Mouse (Mus musculus) intestine, embryonic 16.5 days (tissue): Measurements from ENCODE around the gene Noa1. TPM values are rescaled to one million over a fixed set of nuclear protein-coding genes. Genes with fewer than 3 reads are reported as not detected.

Experiments used
- ATAC-seq: fragments of 200-750 bp; cut with Nextera tagmentation; 2 replicates; pipeline ENCODE4 v1.8.0; 2017; ENCODE audit warnings: moderate TSS enrichment, moderate library complexity
- H3K27ac ChIP-seq: fragments of 300-500 bp; sonication (generic); 2 replicates; pipeline ENCODE4 v1.5.1; 2014; ENCODE audit warnings: mild to moderate bottlenecking, low read length
- H3K27me3 ChIP-seq: fragments of 300-500 bp; sonication (generic); replicated peaks from 2 replicates; pipeline ENCODE4 v1.6.1; 2014; ENCODE audit warnings: low read length, control low read depth, mixed read lengths; ENCODE audit not compliant: control insufficient read depth, insufficient read depth
- H3K36me3 ChIP-seq: fragments of 300-500 bp; sonication (generic); 2 replicates; pipeline ENCODE4 v1.6.1; 2014; ENCODE audit warnings: low read length, control low read depth; ENCODE audit not compliant: control insufficient read depth, insufficient read depth
- H3K4me1 ChIP-seq: fragments of 300-500 bp; sonication (generic); 2 replicates; pipeline ENCODE4 v1.6.1; 2014; ENCODE audit warnings: low read length, control low read depth, mixed read lengths; ENCODE audit not compliant: control insufficient read depth, insufficient read depth
- H3K4me2 ChIP-seq: fragments of 300-500 bp; sonication (generic); 2 replicates; pipeline ENCODE4 v1.6.1; 2014; ENCODE audit warnings: low read depth, low read length, control low read depth
- H3K4me3 ChIP-seq: fragments of 300-500 bp; sonication (generic); 2 replicates; pipeline ENCODE4 v1.5.1; 2014; ENCODE audit warnings: mild to moderate bottlenecking, low read length
- H3K9ac ChIP-seq: fragments of 300-500 bp; sonication (generic); 2 replicates; pipeline ENCODE4 v1.6.1; 2014; ENCODE audit warnings: low read depth, low read length
- H3K9me3 ChIP-seq: fragments of 300-500 bp; sonication (generic); 2 replicates; pipeline ENCODE4 v1.6.1; 2016; ENCODE audit warnings: low read length, control low read depth; ENCODE audit not compliant: control insufficient read depth
- WGBS: fragments of 180-500 bp; shearing (Covaris S2); extraction: QIAGEN DNeasy Blood & Tissue Kit; methylation state at CpG from one replicate; pipeline ENCODE4 v1.1.7; 2014; 5-methylcytosine and 5-hydroxymethylcytosine counted together
- polyA plus RNA-seq: library from polyadenylated mRNA; unstranded; fragments of >200 nt; fragmentation: Nextera tagmentation; extraction: Ambion mirVana; gene quantifications from 2 replicates; pipeline ENCODE4 v1.2.1, GENCODE M21; 2015

The Noa1 gene
- polyA plus RNA-seq, 1 experiment from 2014 or later: 30.9 TPM

DNA sequence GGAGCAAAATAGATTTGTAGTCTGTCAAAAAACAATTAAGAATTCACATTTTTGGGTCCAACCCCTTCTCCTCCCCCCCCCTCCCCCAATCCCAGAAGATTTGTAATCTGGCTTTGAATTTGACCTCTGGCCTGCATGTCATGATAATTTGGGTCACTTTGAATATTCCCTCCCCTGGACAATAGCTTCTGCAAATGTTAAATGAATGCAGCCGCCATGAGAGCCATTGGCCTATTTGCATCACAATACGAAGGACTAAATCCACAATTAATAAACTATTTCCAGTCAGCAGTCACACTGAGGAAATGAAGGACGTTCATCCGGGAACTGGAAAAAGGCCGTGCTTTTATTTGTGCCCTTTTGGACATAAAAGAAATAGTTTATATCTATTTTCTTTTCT is 47.8 kb downstream of the Noa1 start:
- Histone ChIP-seq H3K4me3 (no peak overlapping the region), H3K4me1 (no peaks in the 10 kb centered on the region), H3K4me2 (no peak overlapping the region), H3K27ac (no peak overlapping the region), H3K9me3 (no peaks in the 10 kb centered on the region), H3K36me3 (no peaks in the 10 kb centered on the region), H3K27me3 (no peaks in the 10 kb centered on the region), H3K9ac (no peak overlapping the region)
- ATAC-seq: no peak
- 81% methylated on average over 5 of the region's 5 CpGs for WGBS

DNA sequence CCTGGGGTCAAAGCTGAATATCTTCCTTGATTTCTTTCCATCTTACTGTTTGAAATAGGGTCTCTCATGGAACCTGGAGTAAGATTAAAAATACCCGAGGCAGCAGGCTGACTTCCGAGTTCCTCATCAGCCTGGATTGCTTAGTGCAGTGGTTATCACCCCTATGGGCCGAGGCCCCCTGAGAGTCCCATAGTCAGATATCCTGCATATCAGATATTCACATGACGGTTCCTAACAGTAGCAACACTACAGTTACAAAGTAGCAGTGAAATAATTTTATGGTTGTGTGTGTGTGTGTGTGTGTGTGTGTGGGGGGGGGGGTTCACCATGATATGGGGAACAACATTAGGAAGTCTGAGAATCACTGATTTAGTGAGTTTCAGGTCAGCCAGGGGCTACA is 48.7 kb downstream of the Noa1 start:
- no peak for ATAC-seq
- 93% methylated on average over 4 of the region's 4 CpGs for WGBS
- no peaks in the 10 kb centered on the region for H3K36me3 ChIP-seq
- H3K27ac ChIP-seq: no peak overlapping the region
- no peak overlapping the region for H3K4me2 ChIP-seq
- no peaks in the 10 kb centered on the region for H3K4me1 ChIP-seq
- no peak overlapping the region for H3K4me3 ChIP-seq
- no peaks in the 10 kb centered on the region for H3K27me3 ChIP-seq
- H3K9me3 ChIP-seq: no peaks in the 10 kb centered on the region
- no peak overlapping the region for H3K9ac ChIP-seq

DNA sequence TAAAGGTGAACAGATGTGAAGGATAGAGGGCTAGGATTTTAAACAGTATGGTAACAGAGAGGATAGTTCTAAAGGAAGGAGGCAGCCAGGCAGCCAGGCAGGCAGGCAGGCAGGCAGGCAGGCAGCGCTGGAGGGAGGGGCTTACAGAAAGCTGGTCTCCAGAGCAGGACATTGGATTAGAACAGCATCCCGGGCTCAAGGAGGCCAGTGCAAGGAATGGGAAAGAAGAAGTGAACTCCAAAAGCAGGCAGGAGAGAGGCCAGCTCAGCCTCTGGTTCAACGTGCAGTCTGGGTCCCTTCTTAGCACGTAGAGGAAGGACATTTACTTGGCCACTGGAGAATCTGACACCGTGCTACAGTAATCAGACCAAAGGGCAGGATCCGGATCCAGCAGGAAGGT is 49.7 kb downstream of the Noa1 start:
- H3K27ac ChIP-seq: no peak overlapping the region
- no peak overlapping the region for H3K9ac ChIP-seq
- no peak overlapping the region for H3K4me2 ChIP-seq
- H3K9me3 ChIP-seq: no peaks in the 10 kb centered on the region
- H3K36me3 ChIP-seq: no peaks in the 10 kb centered on the region
- H3K4me1 ChIP-seq: no peaks in the 10 kb centered on the region
- 45% methylated on average over 6 of the region's 6 CpGs for WGBS
- no peaks in the 10 kb centered on the region for H3K27me3 ChIP-seq
- H3K4me3 ChIP-seq: no peak overlapping the region
- no peak for ATAC-seq

DNA sequence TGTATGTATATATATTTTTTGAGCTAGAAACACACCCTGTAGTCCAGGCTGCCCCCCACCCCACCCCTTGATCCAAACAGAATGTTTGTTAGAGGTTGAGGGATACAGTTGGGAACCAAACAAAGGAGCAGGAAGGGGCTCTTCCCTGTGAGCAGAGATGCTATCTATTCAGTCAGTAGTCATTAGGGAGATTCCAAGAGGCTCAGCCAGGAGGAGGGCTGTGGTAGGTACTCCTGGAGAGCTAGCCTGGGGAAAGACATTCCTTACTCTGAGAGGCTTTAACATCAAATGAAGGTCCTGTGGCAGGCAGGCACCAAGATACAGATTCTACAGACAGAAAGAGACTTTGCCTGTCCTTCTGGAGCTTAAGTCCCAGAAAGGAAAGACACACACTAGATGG is 50.6 kb downstream of the Noa1 start:
- no peak for ATAC-seq
- Histone ChIP-seq H3K36me3 (no peaks in the 10 kb centered on the region), H3K27ac (no peak overlapping the region), H3K27me3 (no peaks in the 10 kb centered on the region), H3K4me2 (no peak overlapping the region), H3K9ac (no peak overlapping the region), H3K4me3 (no peak overlapping the region), H3K9me3 (no peaks in the 10 kb centered on the region), H3K4me1 (no peaks in the 10 kb centered on the region; the same call in 1 of the 2 replicates)

DNA sequence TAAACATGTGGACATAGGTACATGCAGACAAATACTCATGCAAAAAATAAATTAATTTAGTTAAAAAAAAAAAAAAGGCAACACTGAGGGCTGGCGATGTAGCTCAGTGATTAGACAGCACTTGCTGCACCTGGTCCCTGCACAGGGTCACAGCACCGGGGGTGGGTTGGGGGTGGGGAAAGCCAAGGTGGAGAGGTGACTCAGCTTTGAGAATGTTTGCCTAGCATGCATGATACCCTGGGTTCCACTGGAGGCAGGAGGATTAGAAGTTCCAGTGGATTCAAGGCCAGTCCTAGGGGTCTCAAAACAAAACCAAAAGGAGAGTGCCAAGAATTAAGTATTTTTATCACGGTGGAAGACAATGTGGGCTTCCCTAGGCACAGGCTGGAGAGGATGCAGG is 52.3 kb downstream of the Noa1 start:
- H3K27ac ChIP-seq: no peak overlapping the region
- WGBS: 72% methylated on average over 3 of the region's 3 CpGs
- no peak for ATAC-seq
- H3K9me3 ChIP-seq: no peaks in the 10 kb centered on the region
- H3K36me3 ChIP-seq: no peaks in the 10 kb centered on the region
- no peak overlapping the region for H3K4me2 ChIP-seq
- no peaks in the 10 kb centered on the region; the same call in 1 of the 2 replicates for H3K4me1 ChIP-seq
- H3K4me3 ChIP-seq: no peak overlapping the region
- H3K9ac ChIP-seq: no peak overlapping the region
- H3K27me3 ChIP-seq: no peaks in the 10 kb centered on the region

DNA sequence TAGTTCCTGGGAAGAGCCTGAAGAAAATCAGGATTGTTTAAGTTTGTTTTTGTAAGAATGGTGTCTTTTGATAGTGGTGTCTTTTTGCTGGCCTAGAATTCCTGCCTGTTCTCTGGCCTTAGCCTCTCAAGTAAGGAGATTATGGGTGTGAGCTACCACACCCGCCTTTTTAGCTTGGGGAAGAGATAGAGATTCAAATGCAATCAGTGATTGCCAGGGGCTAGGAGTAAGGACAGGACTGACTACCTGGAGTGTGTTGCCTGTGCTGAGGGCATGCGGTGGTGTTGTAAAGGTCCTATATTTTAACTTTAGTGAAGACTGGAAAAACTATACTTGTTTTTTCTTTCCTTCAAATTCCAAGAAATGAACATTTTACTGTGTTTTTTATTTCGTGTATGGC is 55.5 kb downstream of the Noa1 start:
- WGBS: 70% methylated on average over 3 of the region's 3 CpGs
- Histone ChIP-seq H3K27me3 (no peaks in the 10 kb centered on the region), H3K9ac (no peak overlapping the region), H3K4me1 (no peaks in the 10 kb centered on the region; the same call in 1 of the 2 replicates), H3K4me3 (no peak overlapping the region), H3K36me3 (no peaks in the 10 kb centered on the region), H3K9me3 (no peaks in the 10 kb centered on the region), H3K27ac (no peak overlapping the region), H3K4me2 (no peak overlapping the region)
- ATAC-seq: no peak

DNA sequence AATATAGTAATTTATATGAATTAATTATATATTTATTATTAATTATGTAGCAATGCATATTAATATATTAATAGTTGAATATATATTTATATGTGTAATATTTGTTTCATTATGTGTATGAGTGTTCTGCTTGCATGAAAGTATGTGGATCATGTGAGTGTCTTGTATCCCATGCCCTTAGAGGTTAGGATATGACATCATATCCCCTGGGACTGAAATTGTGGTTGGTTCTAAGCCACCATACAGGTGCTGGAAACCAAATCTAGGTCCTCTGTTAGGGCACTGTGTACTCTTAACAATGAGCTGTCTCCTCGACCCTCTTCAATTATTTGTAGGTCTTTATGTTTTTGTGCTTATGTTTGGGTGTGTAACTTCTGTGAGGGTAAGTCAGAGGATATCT is 56.7 kb downstream of the Noa1 start:
- Histone ChIP-seq H3K27ac (no peak overlapping the region), H3K9me3 (no peaks in the 10 kb centered on the region), H3K4me3 (no peak overlapping the region), H3K36me3 (no peaks in the 10 kb centered on the region), H3K4me1 (no peaks in the 10 kb centered on the region; the same call in 1 of the 2 replicates), H3K27me3 (no peaks in the 10 kb centered on the region), H3K4me2 (no peak overlapping the region), H3K9ac (no peak overlapping the region)
- WGBS: 88% methylated on average over 1 of the region's 1 CpGs
- ATAC-seq: no peak

DNA sequence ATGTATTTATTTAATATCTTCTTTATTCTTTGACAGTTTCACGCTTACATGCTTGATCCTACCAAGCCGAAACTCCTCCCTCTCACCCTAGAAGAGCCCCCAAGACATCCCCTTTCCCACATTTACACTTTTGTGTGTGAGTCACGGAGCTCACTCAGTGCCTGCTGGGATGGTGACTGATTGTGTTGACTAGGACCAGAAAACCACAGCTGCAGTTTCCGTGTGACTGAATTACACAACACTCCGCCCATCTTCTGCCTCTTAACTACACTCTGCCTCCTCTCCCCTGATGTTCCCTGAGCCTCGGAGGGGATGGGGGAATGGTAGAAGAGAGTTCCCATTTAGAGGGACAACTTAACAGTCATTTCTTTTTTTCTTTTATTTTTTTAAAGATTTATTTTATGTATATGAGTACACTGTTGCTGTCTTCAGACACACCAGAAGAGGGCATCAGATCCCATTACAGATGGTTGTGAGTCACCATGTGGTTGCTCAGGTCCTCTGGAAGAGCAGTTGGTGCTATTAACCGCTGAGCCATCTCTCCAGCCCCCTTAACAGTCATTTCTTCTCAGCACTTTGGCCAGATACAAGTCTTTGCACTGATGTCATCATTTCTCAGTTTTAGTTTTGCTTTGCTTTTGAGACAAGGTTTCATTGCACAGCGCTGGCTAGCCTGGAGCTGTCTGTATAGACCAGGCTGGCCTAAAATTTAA is 57.6 kb downstream of the Noa1 start:
- Histone ChIP-seq H3K27me3 (no peaks in the 10 kb centered on the region), H3K36me3 (no peaks in the 10 kb centered on the region), H3K9ac (no peak overlapping the region), H3K4me1 (no peaks in the 10 kb centered on the region; the same call in 1 of the 2 replicates), H3K4me2 (no peak overlapping the region), H3K27ac (no peak overlapping the region), H3K4me3 (no peak overlapping the region), H3K9me3 (no peaks in the 10 kb centered on the region)
- ATAC-seq: no peak
- 65% methylated on average over 8 of the region's 8 CpGs for WGBS

DNA sequence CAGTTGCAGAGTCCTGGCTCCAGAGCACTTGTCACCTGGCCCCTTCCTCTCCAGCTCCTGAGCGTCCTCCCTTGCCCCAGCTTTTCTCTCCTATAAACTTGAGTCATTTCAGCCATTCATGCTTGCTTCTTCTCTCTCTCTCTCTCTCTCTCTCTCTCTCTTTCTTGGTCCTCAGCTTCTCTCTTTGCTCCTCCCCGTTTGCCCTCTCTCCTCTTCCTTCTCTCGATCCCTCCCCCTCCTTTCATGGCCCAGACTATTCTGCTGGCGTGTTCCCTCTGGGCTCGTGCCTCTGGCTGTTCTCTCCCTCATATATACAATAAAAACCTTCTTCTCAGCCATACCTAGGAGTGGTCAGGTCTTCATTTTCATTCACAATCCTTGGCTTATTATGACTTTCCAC is 58.2 kb downstream of the Noa1 start:
- no peaks in the 10 kb centered on the region for H3K27me3 ChIP-seq
- H3K9me3 ChIP-seq: no peaks in the 10 kb centered on the region
- no peak overlapping the region for H3K27ac ChIP-seq
- H3K4me1 ChIP-seq: no peaks in the 10 kb centered on the region; the same call in 1 of the 2 replicates
- no peaks in the 10 kb centered on the region for H3K36me3 ChIP-seq
- H3K9ac ChIP-seq: no peak overlapping the region
- WGBS: 25% methylated on average over 5 of the region's 5 CpGs
- no peak overlapping the region for H3K4me2 ChIP-seq
- no peak overlapping the region for H3K4me3 ChIP-seq
- no peak for ATAC-seq

DNA sequence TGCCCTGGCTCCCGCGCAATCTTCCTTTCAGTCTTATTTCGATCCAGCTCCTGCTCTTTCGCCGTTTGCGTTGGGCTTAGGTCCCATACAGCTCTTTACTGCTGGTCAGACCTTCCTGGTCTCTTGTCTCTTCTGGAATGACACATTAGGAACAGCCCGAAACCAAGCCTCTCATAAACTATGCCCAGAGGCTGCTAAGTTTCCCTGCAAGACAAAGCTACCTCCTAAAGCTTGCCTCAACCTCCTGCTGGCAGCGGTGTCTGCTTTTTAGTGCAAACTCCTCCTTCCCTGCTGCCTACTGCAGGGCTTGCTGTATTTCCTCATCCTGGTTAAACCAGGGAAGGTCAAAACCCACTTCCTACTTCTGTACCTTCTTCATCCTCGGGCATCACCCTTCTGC is 59.8 kb downstream of the Noa1 start:
- Histone ChIP-seq H3K4me3 (no peak overlapping the region), H3K9ac (no peak overlapping the region), H3K9me3 (no peaks in the 10 kb centered on the region), H3K27ac (no peak overlapping the region), H3K27me3 (no peaks in the 10 kb centered on the region), H3K4me1 (peaks cover 2% of the 10 kb centered on the region; the same call in 1 of the 2 replicates), H3K4me2 (no peak overlapping the region), H3K36me3 (no peaks in the 10 kb centered on the region)
- no peak for ATAC-seq
- 74% methylated on average over 9 of the region's 9 CpGs for WGBS
